Mouse (Mus musculus): ENCODE measurements around the gene Vwa3a.
"Not testable (repeated sequence)": the region's sequence is repeated elsewhere in the genome, so short reads cannot be mapped to it uniquely, and the experiment has no call there.

Gene Vwa3a

DNA sequence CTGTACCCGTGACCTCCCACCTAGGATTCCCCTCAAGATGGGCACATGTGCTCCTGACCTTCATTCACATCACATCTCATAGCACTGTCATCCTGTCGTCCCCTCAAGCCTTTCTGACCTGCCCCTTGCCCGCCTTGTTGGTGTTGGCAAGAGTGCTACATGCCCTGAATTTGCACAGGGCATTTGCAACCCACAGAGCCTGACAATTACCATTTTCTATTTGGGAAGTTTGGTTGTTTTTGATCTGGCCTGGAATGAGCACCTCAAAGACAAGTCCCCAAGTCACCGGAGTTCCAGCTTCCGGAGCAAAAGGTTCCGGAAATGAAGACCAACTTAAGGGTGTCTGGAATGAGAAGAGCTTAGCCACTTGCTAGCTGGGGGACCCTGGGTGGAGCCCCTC lies at the start of gene Vwa3a:
Gene Vwa3a, plus strand, starts transcription at position 301 of the 400 bp plus-strand sequence.
- DNase-seq (ENCODE audit: low spot score): no peak

DNA sequence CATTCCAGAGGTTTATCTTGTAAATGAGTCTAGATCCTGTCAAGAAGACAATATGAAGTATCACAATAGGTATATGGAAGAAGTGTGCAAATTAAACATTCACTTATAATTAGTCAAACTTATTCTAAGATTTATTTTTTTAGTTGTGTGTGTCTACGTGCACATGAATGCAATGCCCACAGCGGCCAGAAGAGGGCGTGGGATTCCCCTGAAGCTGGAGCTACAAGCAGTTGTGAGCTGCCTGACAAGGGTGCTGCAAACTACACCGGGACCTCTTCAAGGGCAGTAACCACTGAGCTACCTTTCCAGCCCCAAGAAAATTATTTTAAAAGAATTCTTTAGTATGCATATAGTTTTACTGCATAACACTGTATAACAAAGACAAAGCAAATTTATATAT lies 48.5 kb upstream of the Vwa3a start:
- DNase-seq (ENCODE audit: low spot score): peak; percentile 26

- DNase-seq (ENCODE audit: low spot score): peak; percentile 50
Observed at GRCm38 (mm10) chr7:120693831-120694375, 45.2 kb upstream of the Vwa3a start.

- no peak for DNase-seq (ENCODE audit: low spot score)
Observed at GRCm38 (mm10) chr7:120695196-120695595, 43.9 kb upstream of the Vwa3a start.

GRCm38 (mm10) chr7:120695641-120696040 lies 43.5 kb upstream of the Vwa3a start:
- DNase-seq (ENCODE audit: low spot score): no peak

- no peak for DNase-seq (ENCODE audit: low spot score)
Observed at GRCm38 (mm10) chr7:120696331-120696730, 42.8 kb upstream of the Vwa3a start.

GRCm38 (mm10) chr7:120699586-120699985 lies 39.5 kb upstream of the Vwa3a start:
- peak; percentile 45 for DNase-seq (ENCODE audit: low spot score)

DNA sequence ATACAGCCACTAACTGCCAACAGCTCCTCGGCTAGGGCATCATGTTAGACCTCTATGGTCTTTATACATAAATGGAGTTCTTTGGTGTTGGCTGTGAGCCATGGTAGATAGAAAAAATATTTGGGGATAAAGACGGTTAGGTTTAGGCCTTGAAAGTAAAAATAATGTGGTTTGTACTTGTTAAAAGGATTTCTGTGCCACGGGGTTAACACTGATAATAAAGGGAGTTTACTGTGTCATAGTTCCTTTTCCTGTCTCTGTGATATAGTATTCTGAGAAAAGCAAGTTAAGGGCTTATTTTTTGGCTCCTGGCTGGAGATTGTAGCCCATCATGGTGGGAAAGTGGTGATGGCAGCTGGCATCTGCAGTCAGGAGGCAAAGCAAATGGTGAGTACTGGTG lies 35.2 kb upstream of the Vwa3a start:
- no peak for DNase-seq (ENCODE audit: low spot score)

DNA sequence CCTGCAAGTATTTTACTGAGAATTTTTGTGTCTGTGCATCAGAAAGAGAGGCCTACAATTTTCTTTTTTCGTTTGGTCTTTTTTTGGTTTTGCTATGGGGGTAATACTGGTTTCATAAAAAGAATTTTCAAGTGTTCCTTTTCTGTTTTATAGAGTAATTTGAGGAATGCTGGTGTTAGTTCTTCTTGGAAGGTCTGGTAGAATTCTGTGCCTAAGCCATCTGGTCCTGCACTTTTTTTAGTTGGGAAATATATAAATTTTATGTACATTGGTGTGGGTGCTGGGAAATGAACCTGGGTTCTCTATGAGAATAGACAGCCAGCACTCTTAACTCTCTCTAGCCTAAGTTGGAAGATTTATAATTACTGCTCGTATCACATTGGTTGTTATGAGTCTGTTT lies 27.0 kb upstream of the Vwa3a start:
- DNase-seq (ENCODE audit: low spot score): no peak

DNA sequence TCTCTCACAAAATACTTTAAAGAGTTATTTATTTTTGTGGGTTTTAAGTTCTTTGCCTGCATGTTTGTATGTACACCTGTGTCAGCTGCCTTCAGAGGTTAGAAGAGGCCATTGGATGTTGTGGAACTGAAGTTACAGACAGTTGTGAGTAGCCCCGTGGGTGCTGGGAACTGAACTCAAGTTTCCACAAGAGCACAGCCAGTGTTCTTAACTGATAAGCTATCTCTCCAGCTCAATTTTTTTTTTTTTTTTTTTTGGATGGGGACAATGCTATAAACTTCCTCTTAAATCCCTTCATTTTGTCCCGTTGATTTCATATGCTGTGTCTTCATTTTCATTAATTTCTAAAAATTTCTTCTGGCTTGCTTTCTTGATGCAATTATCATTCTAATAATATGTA lies 25.9 kb upstream of the Vwa3a start:
- DNase-seq (ENCODE audit: low spot score): no peak

- DNase-seq (ENCODE audit: low spot score): not testable (repeated sequence)
Observed at GRCm38 (mm10) chr7:120713951-120714350, 25.2 kb upstream of the Vwa3a start.

- no peak for DNase-seq (ENCODE audit: low spot score)
Observed at GRCm38 (mm10) chr7:120717261-120717660, 21.9 kb upstream of the Vwa3a start.

- no peak for DNase-seq (ENCODE audit: low spot score)
Observed at GRCm38 (mm10) chr7:120721051-120721450, 18.1 kb upstream of the Vwa3a start.

DNA sequence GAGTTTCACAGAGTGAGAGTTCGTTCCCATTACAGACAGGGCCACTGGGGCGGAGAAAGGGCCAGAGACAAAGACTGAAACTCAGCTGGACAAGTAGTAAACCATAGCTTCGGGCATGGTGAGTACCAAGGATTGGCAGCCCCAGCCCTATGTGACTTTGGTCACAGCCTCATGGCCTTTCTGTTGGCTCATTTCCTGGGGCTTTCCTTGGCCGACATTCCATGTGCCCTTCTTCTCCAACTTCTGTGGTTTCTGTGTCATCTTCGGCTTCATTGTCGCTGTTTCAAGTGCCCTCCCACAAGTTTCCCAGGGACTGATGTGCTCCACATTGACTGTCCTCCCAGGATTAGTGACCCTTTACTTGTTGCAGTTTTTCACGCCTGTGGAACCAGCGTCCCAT lies 17.7 kb upstream of the Vwa3a start:
- no peak for DNase-seq (ENCODE audit: low spot score)

DNA sequence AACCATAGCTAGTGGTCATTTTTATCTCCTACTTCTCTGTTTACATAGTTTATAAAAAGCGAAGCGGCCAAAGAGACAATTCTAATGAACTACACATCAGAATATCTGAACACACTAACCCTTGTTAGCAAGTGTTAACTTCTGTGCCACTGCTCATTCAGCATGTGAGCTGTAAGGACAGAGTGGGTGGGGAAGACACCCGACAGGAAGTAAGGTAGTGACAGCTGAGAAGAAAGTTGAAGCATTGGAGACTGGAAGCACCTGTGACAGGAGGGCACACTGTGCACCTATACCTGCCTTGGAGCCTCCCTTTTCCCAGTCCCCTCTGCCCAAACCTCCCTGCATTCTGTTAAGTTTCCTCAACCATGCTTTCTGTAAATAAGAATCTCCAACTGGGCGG lies 17.1 kb upstream of the Vwa3a start:
- no peak for DNase-seq (ENCODE audit: low spot score)

DNA sequence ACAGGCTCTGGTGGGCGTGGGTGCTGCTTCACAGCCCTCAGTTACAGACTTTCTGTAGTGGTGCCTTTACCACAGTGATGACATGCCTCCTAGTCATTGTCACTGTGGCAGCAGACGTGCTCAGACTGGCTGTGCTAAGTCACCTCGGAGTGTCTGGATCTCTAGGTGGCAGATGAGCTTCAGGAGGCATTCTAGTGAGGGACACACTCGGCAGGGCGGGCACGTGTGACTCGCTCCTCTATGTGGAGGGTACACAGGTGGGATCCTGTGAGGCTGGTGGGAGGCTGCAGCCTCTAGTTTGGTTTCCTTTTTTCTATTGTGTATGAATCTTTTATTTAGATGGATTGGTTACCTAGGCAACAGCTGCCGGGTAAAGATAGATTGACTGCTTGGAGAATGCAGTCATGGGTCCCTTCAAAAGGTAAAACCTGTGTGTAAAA lies 16.3 kb upstream of the Vwa3a start:
- no peak for DNase-seq (ENCODE audit: low spot score)

DNA sequence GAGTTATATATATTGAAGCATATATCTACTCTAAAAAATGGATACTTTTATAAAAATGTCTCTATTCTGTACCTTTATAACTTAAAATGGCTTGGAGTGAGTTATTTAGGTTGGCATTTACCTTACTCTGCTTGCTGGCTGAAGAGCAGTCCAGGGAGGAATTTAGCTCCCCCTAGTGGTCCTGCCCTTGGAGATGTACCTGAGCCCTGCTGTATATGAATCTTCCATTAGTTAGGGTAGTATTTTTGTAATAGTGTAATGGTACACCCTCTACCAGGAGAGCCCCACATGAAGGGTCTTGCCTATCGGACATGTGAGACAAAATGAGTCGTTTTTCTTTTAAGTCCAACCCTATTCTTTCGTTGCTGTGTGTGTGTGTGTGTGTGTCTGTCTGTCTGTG lies 11.5 kb upstream of the Vwa3a start:
- peak; percentile 47 for DNase-seq (ENCODE audit: low spot score)

DNA sequence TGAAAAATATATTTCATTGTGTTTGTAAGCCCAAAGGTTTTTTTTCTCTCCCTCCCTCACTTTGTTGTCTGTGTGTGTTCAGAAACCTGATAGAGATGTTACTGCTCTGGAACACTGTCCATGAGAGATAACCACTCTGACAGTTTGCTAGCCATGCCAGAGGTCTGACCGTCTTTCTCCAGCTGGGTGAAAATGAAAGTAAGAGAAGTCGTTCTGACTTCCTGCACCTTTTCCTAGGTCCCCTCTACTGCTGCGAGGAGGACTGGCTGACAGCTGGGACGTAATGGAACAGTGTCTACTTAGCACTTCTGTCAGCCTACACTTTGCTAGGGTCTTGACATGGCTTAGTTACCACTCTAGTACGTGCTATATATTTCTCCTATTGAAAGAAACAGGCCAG lies 9.5 kb upstream of the Vwa3a start:
- DNase-seq (ENCODE audit: low spot score): no peak

GRCm38 (mm10) chr7:120732906-120733305 lies 6.2 kb upstream of the Vwa3a start:
- DNase-seq (ENCODE audit: low spot score): no peak

DNA sequence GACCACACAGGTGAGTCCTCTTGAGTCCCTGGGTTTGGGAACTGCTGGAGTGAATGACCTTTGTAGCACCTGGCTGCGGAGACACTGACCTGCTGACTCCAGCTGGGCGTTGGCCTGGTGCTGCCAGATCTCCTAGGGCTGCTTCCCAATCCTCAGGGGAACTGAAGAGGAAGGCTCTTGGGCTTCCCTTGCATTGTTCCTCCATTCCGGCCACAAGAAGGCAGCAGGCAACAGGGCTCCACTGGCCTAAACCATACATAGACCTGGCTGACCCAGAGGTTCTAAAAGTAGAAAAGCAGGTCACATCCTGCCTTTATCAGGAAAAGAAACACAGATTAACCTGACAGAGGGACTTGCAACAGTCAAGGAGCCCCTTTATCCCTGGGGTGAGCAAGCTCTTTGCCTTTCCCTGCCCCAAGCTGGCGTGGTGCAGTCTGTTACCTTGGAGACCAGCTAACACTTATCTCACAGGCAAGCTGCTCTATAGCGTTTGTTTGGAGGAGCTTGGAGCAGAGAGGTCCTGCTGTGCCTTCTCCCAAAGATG lies 512 bp downstream of the Vwa3a start:
- DNase-seq (ENCODE audit: low spot score): no peak

DNA sequence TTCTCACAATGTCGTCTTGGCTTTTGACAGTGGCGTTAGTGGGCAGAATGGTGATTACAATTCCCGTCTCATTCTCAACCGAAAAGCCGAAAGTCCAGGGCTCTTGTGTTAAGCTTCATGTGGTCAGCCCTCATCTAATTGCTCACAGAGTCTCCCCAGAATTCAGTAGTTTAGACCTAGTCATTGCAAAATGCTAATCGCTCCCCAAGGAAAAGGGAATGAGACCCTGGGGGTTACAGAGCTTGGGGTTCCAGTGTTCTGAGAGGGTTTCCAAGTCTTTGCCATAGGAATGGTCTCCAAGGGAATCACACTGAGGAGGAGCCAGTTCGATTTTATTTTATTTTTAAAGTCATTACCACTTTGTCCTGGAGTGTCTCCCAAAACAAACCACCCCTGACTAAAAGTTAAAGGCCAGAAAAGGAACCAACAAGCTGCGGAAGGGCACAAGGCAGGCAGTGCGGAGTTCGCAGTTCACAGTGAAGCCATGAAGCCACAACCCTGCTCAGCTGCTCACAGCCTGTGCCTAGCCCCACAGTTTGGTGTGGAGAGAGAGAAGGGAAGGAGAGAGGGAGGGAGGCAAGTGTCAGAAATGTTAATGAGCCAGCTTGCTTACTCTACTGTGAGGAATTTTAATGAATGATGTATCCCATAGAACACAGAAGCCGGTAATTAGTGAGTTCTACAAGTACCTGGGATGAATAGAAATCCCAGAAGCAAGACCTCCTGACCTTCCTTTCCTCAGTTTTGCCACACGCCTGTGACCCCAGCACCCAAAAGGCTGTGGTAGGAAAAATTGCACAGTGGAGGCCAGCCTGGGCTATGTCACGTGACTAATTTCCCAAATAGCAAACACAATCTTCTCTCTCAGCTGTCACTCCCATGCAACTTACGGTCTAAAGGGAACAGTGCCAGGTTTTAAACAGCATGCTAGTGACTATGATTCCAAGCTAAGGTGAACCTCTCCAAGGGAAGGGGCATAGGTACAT lies 4.5 kb downstream of the Vwa3a start:
- DNase-seq (ENCODE audit: low spot score): no peak

- DNase-seq (ENCODE audit: low spot score): no peak
Observed at GRCm38 (mm10) chr7:120744606-120745005, 5.5 kb downstream of the Vwa3a start.

GRCm38 (mm10) chr7:120746029-120746428 lies 6.9 kb downstream of the Vwa3a start:
- DNase-seq (ENCODE audit: low spot score): no peak

Measured in T-cell, adult 2 months (primary cell).